Mouse (Mus musculus): ENCODE results near the gene Slc39a1.

- no peak for TF ChIP-seq CTCF (IDR thresholded peaks at IDR 0.05; ENCODE audit: control insufficient read depth, insufficient read depth, insufficient read length)
- TF ChIP-seq MAX (IDR thresholded peaks at IDR 0.05), result no peak
- TF ChIP-seq USF1 (IDR thresholded peaks at IDR 0.05; ENCODE audit: low read depth), result no peak
- no peak for TF ChIP-seq MYOD1 (IDR thresholded peaks at IDR 0.05; ENCODE audit: control insufficient read depth, insufficient read length, low read depth)
- no peak for TF ChIP-seq CEBPB (IDR thresholded peaks at IDR 0.05; ENCODE audit: low read depth)
- TF ChIP-seq MYOG (IDR thresholded peaks at IDR 0.05; ENCODE audit: control insufficient read depth, extremely low read depth, insufficient read length), result no peak
- TF ChIP-seq FOSL1 (IDR thresholded peaks at IDR 0.05; ENCODE audit: insufficient read depth, low read length, poor library complexity, severe bottlenecking), result no peak
Measured at GRCm38 (mm10) chr3:90275286-90275685, 27.3 kb downstream of the Slc39a1 start.
